ENCODE assay signal across 22 mouse cellular contexts in genomic region chr11:69298231-69298630, GRCm38 (mm10). TPM values are rescaled to one million over a fixed set of nuclear protein-coding genes. Genes with fewer than 3 reads are reported as not detected.
A peak's percentile ranks its signal among the peaks of the same experiment; 100 is the strongest.
DNase-seq lines count a peak whose midpoint lies in the region; ATAC-seq and TF ChIP-seq lines count a peak whose summit lies in the region.
"Had no signal": no experiment of that assay in that cellular context is flagged by ENCODE, and none has a peak within 500 bp of the region (broad histone marks: within the 10 kb centered on the region; RNA-seq: fewer than 3 reads in every experiment).

No protein-coding gene starts in this region.

- 62% methylated on average over 7 of the region's 7 CpGs for WGBS in forebrain, embryonic 13.5 days
- WGBS in forebrain, embryonic 11.5 days: 68% methylated on average over 7 of the region's 7 CpGs
- WGBS in midbrain, embryonic 10.5 days: 70% methylated on average over 7 of the region's 7 CpGs
- 64% methylated on average over 7 of the region's 7 CpGs for WGBS in midbrain, embryonic 16.5 days
- WGBS in stomach, embryonic 16.5 days: 70% methylated on average over 7 of the region's 7 CpGs
- WGBS in stomach, postnatal 0 days: 73% methylated on average over 7 of the region's 7 CpGs

- peaks cover 58% of the 10 kb centered on the region for H3K36me3 ChIP-seq in forebrain, embryonic 13.5 days (ENCODE audit: poor library complexity, severe bottlenecking)
- H3K36me3 ChIP-seq in forebrain, embryonic 11.5 days (ENCODE audit: control insufficient read depth, insufficient read depth, low read length): peaks cover 3% of the 10 kb centered on the region; the same call in 1 of the 2 replicates
- peaks cover 64% of the 10 kb centered on the region for H3K36me3 ChIP-seq in midbrain, embryonic 10.5 days
- H3K36me3 ChIP-seq in midbrain, embryonic 16.5 days (ENCODE audit: control insufficient read depth, insufficient read depth, low read length): peaks cover 13% of the 10 kb centered on the region
- H3K36me3 ChIP-seq in stomach, embryonic 16.5 days (ENCODE audit: control insufficient read depth, insufficient read depth, low read length): 0 out of 2 replicates have a peak, but pooled peaks cover 2% of the 10 kb centered on the region
- H3K36me3 ChIP-seq in stomach, postnatal 0 days (ENCODE audit: control insufficient read depth, insufficient read depth, low read length): peaks cover 3% of the 10 kb centered on the region; the same call in 1 of the 2 replicates

- H3K4me1 ChIP-seq in forebrain, embryonic 13.5 days: no peaks in the 10 kb centered on the region
- no peaks in the 10 kb centered on the region for H3K4me1 ChIP-seq in forebrain, embryonic 11.5 days (replicated peaks; ENCODE audit: control insufficient read depth, insufficient read depth, low read length)
- H3K4me1 ChIP-seq in midbrain, embryonic 10.5 days: peaks cover 5% of the 10 kb centered on the region
- no peaks in the 10 kb centered on the region for H3K4me1 ChIP-seq in midbrain, embryonic 16.5 days (ENCODE audit: control insufficient read depth, insufficient read depth, low read length)
- no peaks in the 10 kb centered on the region for H3K4me1 ChIP-seq in stomach, embryonic 16.5 days (ENCODE audit: control insufficient read depth, insufficient read depth, low read length)
- H3K4me1 ChIP-seq in stomach, postnatal 0 days (replicated peaks; ENCODE audit: control insufficient read depth, insufficient read depth): no peaks in the 10 kb centered on the region
- H3K4me1 ChIP-seq: embryonic facial prominence, embryonic 12.5 days; forebrain, embryonic 12.5 days; hindbrain, embryonic 10.5 days had no signal

- H3K4me3 ChIP-seq in forebrain, embryonic 13.5 days: no peak overlapping the region
- H3K4me3 ChIP-seq in forebrain, embryonic 11.5 days (ENCODE audit: low read depth, low read length): no peak overlapping the region
- H3K4me3 ChIP-seq in midbrain, embryonic 10.5 days: no peak overlapping the region
- H3K4me3 ChIP-seq in midbrain, embryonic 16.5 days (ENCODE audit: low read depth, low read length): no peak overlapping the region
- no peak overlapping the region for H3K4me3 ChIP-seq in stomach, embryonic 16.5 days (replicated peaks; ENCODE audit: low read length)
- no peak overlapping the region for H3K4me3 ChIP-seq in stomach, postnatal 0 days (ENCODE audit: low read depth, low read length)
- H3K4me3 ChIP-seq: embryonic facial prominence, embryonic 12.5 days; forebrain, embryonic 12.5 days; gastrocnemius, adult 2 months; heart, embryonic 12.5 days; hindbrain, embryonic 10.5 days had no signal

- no peak for ATAC-seq in forebrain, embryonic 13.5 days
- no peak for ATAC-seq in forebrain, embryonic 11.5 days (replicated peaks; ENCODE audit: low FRiP score)
- no peak for ATAC-seq in midbrain, embryonic 16.5 days
- no peak for ATAC-seq in stomach, embryonic 16.5 days (ENCODE audit: insufficient read depth, low FRiP score)
- no peak for ATAC-seq in stomach, postnatal 0 days (ENCODE audit: low FRiP score, low TSS enrichment)
- ATAC-seq: CD4-positive, CD25-positive, alpha-beta regulatory T cell, adult 4 months; forebrain, postnatal 0 days; hindbrain, embryonic 16.5 days had no signal

- no peaks in the 10 kb centered on the region for H3K27me3 ChIP-seq in forebrain, embryonic 13.5 days
- H3K27me3 ChIP-seq in forebrain, embryonic 11.5 days (ENCODE audit: control insufficient read depth, insufficient read depth, low read length): no peaks in the 10 kb centered on the region
- no peaks in the 10 kb centered on the region for H3K27me3 ChIP-seq in midbrain, embryonic 10.5 days (ENCODE audit: low read depth, poor library complexity, severe bottlenecking)
- no peaks in the 10 kb centered on the region for H3K27me3 ChIP-seq in midbrain, embryonic 16.5 days (ENCODE audit: control insufficient read depth, insufficient read depth, low read depth, low read length)
- H3K27me3 ChIP-seq in stomach, embryonic 16.5 days (ENCODE audit: control insufficient read depth, insufficient read depth, low read length): no peaks in the 10 kb centered on the region
- H3K27me3 ChIP-seq in stomach, postnatal 0 days (ENCODE audit: control insufficient read depth, insufficient read depth, low read length): no peaks in the 10 kb centered on the region
- H3K27me3 ChIP-seq: embryonic facial prominence, embryonic 12.5 days; forebrain, embryonic 12.5 days; heart, embryonic 12.5 days had no signal

- no peak overlapping the region for H3K27ac ChIP-seq in forebrain, embryonic 13.5 days
- H3K27ac ChIP-seq in forebrain, embryonic 11.5 days (ENCODE audit: low read depth, low read length): no peak overlapping the region
- peak overlapping the region; percentile 52; the same call in 1 of the 2 replicates for H3K27ac ChIP-seq in midbrain, embryonic 10.5 days (replicated peaks)
- H3K27ac ChIP-seq in midbrain, embryonic 16.5 days (ENCODE audit: low read length): no peak overlapping the region
- H3K27ac ChIP-seq in stomach, embryonic 16.5 days (ENCODE audit: low read length): no peak overlapping the region
- H3K27ac ChIP-seq in stomach, postnatal 0 days (replicated peaks): no peak overlapping the region
- H3K27ac ChIP-seq: embryonic facial prominence, embryonic 12.5 days; forebrain, embryonic 12.5 days; gastrocnemius, adult 2 months; hindbrain, embryonic 10.5 days had no signal

- no peak overlapping the region for H3K4me2 ChIP-seq in forebrain, embryonic 13.5 days
- no peak overlapping the region for H3K4me2 ChIP-seq in forebrain, embryonic 11.5 days (ENCODE audit: low read depth, low read length, severe bottlenecking)
- no peak overlapping the region for H3K4me2 ChIP-seq in midbrain, embryonic 16.5 days (ENCODE audit: low read length)
- no peak overlapping the region for H3K4me2 ChIP-seq in stomach, embryonic 16.5 days (ENCODE audit: low read depth, low read length)
- no peak overlapping the region for H3K4me2 ChIP-seq in stomach, postnatal 0 days (replicated peaks; ENCODE audit: low read depth)
- H3K4me2 ChIP-seq: embryonic facial prominence, embryonic 12.5 days; forebrain, embryonic 12.5 days; heart, embryonic 12.5 days had no signal

- DNase-seq in forebrain, embryonic 11.5 days (ENCODE audit: low spot score): no peak
- DNase-seq in midbrain, embryonic 10.5 days (ENCODE audit: low spot score): no peak
- no peak for DNase-seq in stomach, postnatal 0 days (ENCODE audit: low spot score)
- DNase-seq in urinary bladder, postnatal 4 days (ENCODE audit: low spot score in 2 of 2): no peak
- no peak for DNase-seq in kidney, adult 11 months
- DNase-seq: adrenal gland, postnatal 10 days; B cell, adult 2 months; cerebellum, adult 11 months; cerebellum, adult 8-10 months; cerebellum, postnatal 14 days; forebrain, postnatal 0 days; gastrocnemius, adult 2 months; gastrocnemius, postnatal 25 days had no signal

- TF ChIP-seq EP300 in stomach, postnatal 0 days (optimal IDR thresholded peaks at IDR 0.05): no peak

- TF ChIP-seq CTCF in stomach, postnatal 0 days (IDR thresholded peaks at IDR 0.05; ENCODE audit: low read depth): no peak

- peak overlapping the region; percentile 0; the same call in 1 of the 2 replicates for H3K9ac ChIP-seq in forebrain, embryonic 13.5 days
- no peak overlapping the region for H3K9ac ChIP-seq in forebrain, embryonic 11.5 days (ENCODE audit: low read length)
- no peak overlapping the region for H3K9ac ChIP-seq in midbrain, embryonic 16.5 days (ENCODE audit: low read depth, low read length)
- H3K9ac ChIP-seq in stomach, embryonic 16.5 days (ENCODE audit: low read length): peak overlapping the region; percentile 13; the same call in 1 of the 2 replicates
- H3K9ac ChIP-seq in stomach, postnatal 0 days (ENCODE audit: low read length): no peak overlapping the region
- H3K9ac ChIP-seq: embryonic facial prominence, embryonic 12.5 days; forebrain, embryonic 12.5 days; forebrain, postnatal 0 days; heart, embryonic 12.5 days had no signal

- H3K9me3 ChIP-seq in forebrain, embryonic 13.5 days (replicated peaks): no peaks in the 10 kb centered on the region
- no peaks in the 10 kb centered on the region for H3K9me3 ChIP-seq in forebrain, embryonic 11.5 days (ENCODE audit: control insufficient read depth, low read length)
- no peaks in the 10 kb centered on the region for H3K9me3 ChIP-seq in midbrain, embryonic 10.5 days (replicated peaks)
- no peaks in the 10 kb centered on the region for H3K9me3 ChIP-seq in midbrain, embryonic 16.5 days (replicated peaks; ENCODE audit: control insufficient read depth, low read length, poor library complexity, severe bottlenecking)
- H3K9me3 ChIP-seq in stomach, embryonic 16.5 days (replicated peaks; ENCODE audit: control insufficient read depth, low read length): no peaks in the 10 kb centered on the region
- no peaks in the 10 kb centered on the region for H3K9me3 ChIP-seq in stomach, postnatal 0 days (ENCODE audit: control insufficient read depth, low read length)
- H3K9me3 ChIP-seq: embryonic facial prominence, embryonic 12.5 days; forebrain, embryonic 12.5 days; heart, embryonic 12.5 days; hindbrain, embryonic 10.5 days had no signal

RNA-seq across cellular contexts. Expression of gene Cntrob, which starts 25.3 kb away (rescaled TPM):
- polyA plus RNA-seq in forebrain, embryonic 13.5 days (2015; fragmentation: Nextera tagmentation; extraction: Ambion mirVana): 37.1 and 43.3 TPM in 2 replicates
- polyA plus RNA-seq in forebrain, embryonic 11.5 days (2014; fragmentation: Nextera tagmentation; extraction: Ambion mirVana): 31.7 and 32.1 TPM in 2 replicates
- polyA plus RNA-seq in midbrain, embryonic 10.5 days (2016; fragmentation: Nextera tagmentation; extraction: Ambion mirVana): 39.9 TPM in 2 replicates
- polyA plus RNA-seq in midbrain, embryonic 16.5 days (2015; fragmentation: Nextera tagmentation; extraction: Ambion mirVana): 19.2 and 21.7 TPM in 2 replicates
- polyA plus RNA-seq in stomach, embryonic 16.5 days (2015; fragmentation: Nextera tagmentation; extraction: Ambion mirVana): 18.3 and 18.9 TPM in 2 replicates
- 4.9 and 5.5 TPM in 2 replicates for polyA plus RNA-seq in stomach, postnatal 0 days (2015; fragmentation: Nextera tagmentation; extraction: Ambion mirVana)

RNA-seq across cellular contexts. Expression of gene Trappc1, which starts 25.5 kb away (rescaled TPM):
- polyA plus RNA-seq in forebrain, embryonic 13.5 days (2015; fragmentation: Nextera tagmentation; extraction: Ambion mirVana): 208 and 210 TPM in 2 replicates
- polyA plus RNA-seq in forebrain, embryonic 11.5 days (2014; fragmentation: Nextera tagmentation; extraction: Ambion mirVana): 188 and 196 TPM in 2 replicates
- 174 and 188 TPM in 2 replicates for polyA plus RNA-seq in midbrain, embryonic 10.5 days (2016; fragmentation: Nextera tagmentation; extraction: Ambion mirVana)
- polyA plus RNA-seq in midbrain, embryonic 16.5 days (2015; fragmentation: Nextera tagmentation; extraction: Ambion mirVana): 173 and 179 TPM in 2 replicates
- 131 and 147 TPM in 2 replicates for polyA plus RNA-seq in stomach, embryonic 16.5 days (2015; fragmentation: Nextera tagmentation; extraction: Ambion mirVana)
- 119 and 123 TPM in 2 replicates for polyA plus RNA-seq in stomach, postnatal 0 days (2015; fragmentation: Nextera tagmentation; extraction: Ambion mirVana)

RNA-seq across cellular contexts. Expression of gene Kcnab3, which starts 27.8 kb away (rescaled TPM):
- polyA plus RNA-seq in forebrain, embryonic 13.5 days (2015; fragmentation: Nextera tagmentation; extraction: Ambion mirVana): 3.7 and 4.0 TPM in 2 replicates
- polyA plus RNA-seq in forebrain, embryonic 11.5 days (2014; fragmentation: Nextera tagmentation; extraction: Ambion mirVana): 3.5 and 3.7 TPM in 2 replicates
- 1.4 and 2.3 TPM in 2 replicates for polyA plus RNA-seq in midbrain, embryonic 10.5 days (2016; fragmentation: Nextera tagmentation; extraction: Ambion mirVana)
- 3.8 and 5.3 TPM in 2 replicates for polyA plus RNA-seq in midbrain, embryonic 16.5 days (2015; fragmentation: Nextera tagmentation; extraction: Ambion mirVana)
- 0.65 and 0.79 TPM in 2 replicates for polyA plus RNA-seq in stomach, embryonic 16.5 days (2015; fragmentation: Nextera tagmentation; extraction: Ambion mirVana)
- polyA plus RNA-seq in stomach, postnatal 0 days (2015; fragmentation: Nextera tagmentation; extraction: Ambion mirVana): 0.87 and 1.1 TPM in 2 replicates

RNA-seq across cellular contexts. Expression of gene Rnf227, which starts 42.0 kb away (rescaled TPM):
- polyA plus RNA-seq in forebrain, embryonic 13.5 days (2015; fragmentation: Nextera tagmentation; extraction: Ambion mirVana): 72.6 and 78.8 TPM in 2 replicates
- polyA plus RNA-seq in forebrain, embryonic 11.5 days (2014; fragmentation: Nextera tagmentation; extraction: Ambion mirVana): 25.7 and 30.1 TPM in 2 replicates
- polyA plus RNA-seq in midbrain, embryonic 10.5 days (2016; fragmentation: Nextera tagmentation; extraction: Ambion mirVana): 18.1 and 24.6 TPM in 2 replicates
- 297 and 334 TPM in 2 replicates for polyA plus RNA-seq in midbrain, embryonic 16.5 days (2015; fragmentation: Nextera tagmentation; extraction: Ambion mirVana)
- 11.8 TPM in 2 replicates for polyA plus RNA-seq in stomach, embryonic 16.5 days (2015; fragmentation: Nextera tagmentation; extraction: Ambion mirVana)
- polyA plus RNA-seq in stomach, postnatal 0 days (2015; fragmentation: Nextera tagmentation; extraction: Ambion mirVana): 46.2 and 49.4 TPM in 2 replicates

Comparison
In these comparisons a context has a peak if more than half of its experiments do, and no peak if none do; other contexts are left out.
1. H3K9ac ChIP-seq: peak in forebrain, embryonic 13.5 days (single experiment) and stomach, embryonic 16.5 days (single experiment); none in forebrain, embryonic 11.5 days (single experiment), midbrain, embryonic 16.5 days (single experiment) and stomach, postnatal 0 days (single experiment).